Mouse (Mus musculus): ENCODE measurements around the gene Gm5108. TPM values are rescaled to one million over a fixed set of nuclear protein-coding genes. Genes with fewer than 3 reads are reported as not detected.

The Gm5108 gene
- total and polyA plus RNA-seq, 2 experiments from 2014 or later: not detected

DNA sequence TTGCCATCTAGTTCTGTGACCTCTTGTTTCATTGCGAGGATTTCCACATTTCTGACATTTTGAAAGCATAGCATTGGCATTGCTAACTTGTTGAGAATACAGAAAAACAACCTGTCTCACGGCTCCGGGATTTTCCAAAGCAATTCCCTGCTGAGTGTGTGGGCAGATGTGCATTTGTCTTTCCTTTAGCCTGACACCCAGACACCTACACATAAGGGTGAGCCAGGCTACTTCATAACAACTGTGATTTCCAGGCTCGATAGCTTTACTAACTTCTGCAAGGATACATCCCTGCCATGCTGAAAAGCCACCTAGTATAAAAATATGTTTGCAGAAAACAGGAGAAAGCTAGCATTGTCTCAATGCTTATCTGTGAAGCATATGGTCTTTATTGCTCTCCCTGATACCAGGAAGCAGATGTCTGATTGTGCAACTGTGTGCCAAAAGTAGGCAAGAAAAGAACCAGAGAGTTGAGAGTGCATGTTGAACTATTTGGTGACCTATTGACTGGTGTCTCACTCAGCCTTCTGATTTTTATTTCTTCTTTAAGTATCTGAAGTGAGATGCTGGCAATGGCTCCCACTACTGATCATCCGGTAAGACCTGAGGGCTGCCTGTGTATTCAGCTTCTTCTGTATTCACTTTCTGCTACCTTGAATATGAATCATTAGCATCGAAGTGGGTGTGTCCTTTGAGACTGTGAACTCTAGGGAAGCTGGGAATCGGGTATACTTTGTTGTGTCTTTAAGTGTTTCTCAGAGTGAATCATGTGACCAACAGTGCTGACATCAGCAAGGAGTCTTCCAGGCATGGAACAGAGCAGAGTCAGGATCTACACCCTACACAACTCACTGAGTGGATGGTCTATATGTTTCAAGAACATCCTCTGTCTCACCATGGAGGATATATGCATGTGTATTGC, 20.5 kb downstream of the Gm5108 start:
- ATAC-seq (ENCODE audit: insufficient read depth, low read depth) (no peak), DNase-seq (ENCODE audit: low spot score) (no peak)
- H3K36me3 ChIP-seq (replicated peaks; ENCODE audit: control insufficient read depth, insufficient read depth, low read length): no peaks in the 10 kb centered on the region
- no peak overlapping the region for H3K4me2 ChIP-seq (ENCODE audit: low read depth, low read length)
- H3K27ac ChIP-seq (ENCODE audit: low read depth): no peak overlapping the region
- no peaks in the 10 kb centered on the region for H3K9me3 ChIP-seq (replicated peaks; ENCODE audit: control insufficient read depth, low read length)
- H3K4me1 ChIP-seq (ENCODE audit: control insufficient read depth, insufficient read depth): no peaks in the 10 kb centered on the region
- no peak overlapping the region for H3K4me3 ChIP-seq (ENCODE audit: low read depth, low read length)
- H3K27me3 ChIP-seq (ENCODE audit: control insufficient read depth, insufficient read depth, low read length): no peaks in the 10 kb centered on the region
- H3K9ac ChIP-seq (replicated peaks; ENCODE audit: low read depth, low read length): no peak overlapping the region
- WGBS: 68% methylated on average over 7 of the region's 7 CpGs
- no peak for TF ChIP-seq CTCF (IDR thresholded peaks at IDR 0.05; ENCODE audit: low read depth)
- no peak for TF ChIP-seq EP300 (IDR thresholded peaks at IDR 0.05; ENCODE audit: low read depth)

DNA sequence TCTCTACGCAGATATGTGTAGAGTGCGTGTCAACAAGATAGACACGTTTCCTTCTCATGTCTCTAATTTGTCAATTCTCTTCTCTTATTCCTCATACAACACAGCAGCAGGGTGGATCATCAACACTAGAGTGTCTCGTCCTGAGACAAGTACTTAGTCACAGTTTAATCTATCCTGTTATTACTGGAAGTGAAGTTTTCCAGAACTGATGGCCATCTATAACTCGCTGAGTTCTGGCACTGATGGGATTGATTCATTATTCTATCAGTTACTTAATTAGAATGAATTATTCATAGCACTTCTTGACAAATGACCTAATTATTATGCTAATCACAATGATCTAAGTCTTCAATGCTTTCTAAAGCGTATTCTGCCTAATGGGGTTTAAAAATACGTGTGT, 28.1 kb downstream of the Gm5108 start:
- Histone ChIP-seq H3K9ac (replicated peaks; ENCODE audit: low read depth, low read length) (no peak overlapping the region), H3K9me3 (replicated peaks; ENCODE audit: control insufficient read depth, low read length) (no peaks in the 10 kb centered on the region), H3K4me2 (ENCODE audit: low read depth, low read length) (no peak overlapping the region), H3K36me3 (replicated peaks; ENCODE audit: control insufficient read depth, insufficient read depth, low read length) (no peaks in the 10 kb centered on the region), H3K4me1 (ENCODE audit: control insufficient read depth, insufficient read depth) (no peaks in the 10 kb centered on the region), H3K27ac (ENCODE audit: low read depth) (no peak overlapping the region), H3K4me3 (ENCODE audit: low read depth, low read length) (no peak overlapping the region), H3K27me3 (ENCODE audit: control insufficient read depth, insufficient read depth, low read length) (no peaks in the 10 kb centered on the region)
- TF ChIP-seq CTCF (IDR thresholded peaks at IDR 0.05; ENCODE audit: low read depth) (no peak), EP300 (IDR thresholded peaks at IDR 0.05; ENCODE audit: low read depth) (no peak)
- DNase-seq (ENCODE audit: low spot score) (no peak), ATAC-seq (ENCODE audit: insufficient read depth, low read depth) (no peak)
- 74% methylated on average over 7 of the region's 7 CpGs for WGBS

- DNase-seq (ENCODE audit: low spot score) (no peak), ATAC-seq (ENCODE audit: insufficient read depth, low read depth) (no peak)
- H3K9ac ChIP-seq (replicated peaks; ENCODE audit: low read depth, low read length): no peak overlapping the region
- H3K9me3 ChIP-seq (replicated peaks; ENCODE audit: control insufficient read depth, low read length): no peaks in the 10 kb centered on the region
- no peaks in the 10 kb centered on the region for H3K27me3 ChIP-seq (ENCODE audit: control insufficient read depth, insufficient read depth, low read length)
- no peak overlapping the region for H3K4me3 ChIP-seq (ENCODE audit: low read depth, low read length)
- TF ChIP-seq CTCF (IDR thresholded peaks at IDR 0.05; ENCODE audit: low read depth) (no peak), EP300 (IDR thresholded peaks at IDR 0.05; ENCODE audit: low read depth) (no peak)
- 46% methylated on average over 3 of the region's 3 CpGs for WGBS
- H3K4me2 ChIP-seq (ENCODE audit: low read depth, low read length): no peak overlapping the region
- H3K36me3 ChIP-seq (replicated peaks; ENCODE audit: control insufficient read depth, insufficient read depth, low read length): no peaks in the 10 kb centered on the region
- H3K4me1 ChIP-seq (ENCODE audit: control insufficient read depth, insufficient read depth): no peaks in the 10 kb centered on the region
- no peak overlapping the region for H3K27ac ChIP-seq (ENCODE audit: low read depth)
Observed at GRCm38 (mm10) chr5:67981946-67982526, 40.6 kb downstream of the Gm5108 start.

DNA sequence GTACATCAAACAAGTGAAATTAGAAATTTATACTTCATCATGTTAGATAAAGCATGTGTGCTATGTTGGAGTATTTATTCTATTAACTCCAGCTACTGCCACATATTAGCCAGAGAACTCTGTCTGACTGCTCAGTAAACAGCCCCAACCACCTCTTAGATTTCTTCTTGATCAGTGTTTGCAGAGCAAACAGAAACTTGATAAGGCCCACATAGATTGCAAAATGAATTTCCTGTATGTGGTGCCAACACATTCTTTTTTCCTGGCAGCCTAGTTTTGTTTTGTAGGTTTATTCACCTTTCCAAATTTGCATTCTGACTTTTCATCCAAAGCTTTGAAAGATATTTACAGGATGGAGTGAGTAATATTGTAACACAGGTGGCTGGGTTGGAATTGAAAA, 49.0 kb downstream of the Gm5108 start:
- H3K9ac ChIP-seq (replicated peaks; ENCODE audit: low read depth, low read length): no peak overlapping the region
- no peak for ATAC-seq (ENCODE audit: insufficient read depth, low read depth)
- no peak overlapping the region for H3K4me2 ChIP-seq (ENCODE audit: low read depth, low read length)
- H3K4me1 ChIP-seq (ENCODE audit: control insufficient read depth, insufficient read depth): no peaks in the 10 kb centered on the region
- no peak overlapping the region for H3K4me3 ChIP-seq (ENCODE audit: low read depth, low read length)
- no peaks in the 10 kb centered on the region for H3K36me3 ChIP-seq (replicated peaks; ENCODE audit: control insufficient read depth, insufficient read depth, low read length)
- H3K9me3 ChIP-seq (replicated peaks; ENCODE audit: control insufficient read depth, low read length): no peaks in the 10 kb centered on the region
- no peak overlapping the region for H3K27ac ChIP-seq (ENCODE audit: low read depth)
- H3K27me3 ChIP-seq (ENCODE audit: control insufficient read depth, insufficient read depth, low read length): no peaks in the 10 kb centered on the region
- no peak for TF ChIP-seq EP300 (IDR thresholded peaks at IDR 0.05; ENCODE audit: low read depth)
- no peak for TF ChIP-seq CTCF (IDR thresholded peaks at IDR 0.05; ENCODE audit: low read depth)
- DNase-seq (ENCODE audit: low spot score): no peak

DNA sequence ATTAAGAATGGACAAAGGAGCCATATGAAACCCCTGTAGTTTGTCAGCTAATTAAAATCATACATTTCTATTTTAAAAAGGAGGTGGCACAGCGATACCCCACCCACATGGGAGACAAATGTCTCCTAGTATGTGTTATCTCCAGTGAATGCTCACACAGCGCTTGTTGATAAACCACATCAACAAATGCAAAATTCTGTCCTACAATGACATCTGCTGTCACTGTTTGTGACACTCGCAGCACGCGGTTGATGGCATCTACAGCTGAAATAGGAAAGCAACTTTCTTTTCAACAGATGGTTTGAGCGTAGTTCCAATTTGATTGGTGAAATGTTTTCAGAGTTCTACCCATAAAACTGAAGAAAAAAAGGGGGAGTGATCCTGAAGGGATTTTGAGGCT, 61.1 kb downstream of the Gm5108 start:
- no peaks in the 10 kb centered on the region for H3K4me1 ChIP-seq (ENCODE audit: control insufficient read depth, insufficient read depth)
- 82% methylated on average over 6 of the region's 6 CpGs for WGBS
- ATAC-seq (ENCODE audit: insufficient read depth, low read depth) (no peak), DNase-seq (ENCODE audit: low spot score) (no peak)
- H3K9me3 ChIP-seq (replicated peaks; ENCODE audit: control insufficient read depth, low read length): 0 out of 2 replicates have a peak, but pooled peaks cover 4% of the 10 kb centered on the region
- TF ChIP-seq EP300 (IDR thresholded peaks at IDR 0.05; ENCODE audit: low read depth) (no peak), CTCF (IDR thresholded peaks at IDR 0.05; ENCODE audit: low read depth) (no peak)
- H3K4me3 ChIP-seq (ENCODE audit: low read depth, low read length): no peak overlapping the region
- no peak overlapping the region for H3K9ac ChIP-seq (replicated peaks; ENCODE audit: low read depth, low read length)
- no peaks in the 10 kb centered on the region for H3K36me3 ChIP-seq (replicated peaks; ENCODE audit: control insufficient read depth, insufficient read depth, low read length)
- no peak overlapping the region for H3K4me2 ChIP-seq (ENCODE audit: low read depth, low read length)
- H3K27me3 ChIP-seq (ENCODE audit: control insufficient read depth, insufficient read depth, low read length): no peaks in the 10 kb centered on the region
- H3K27ac ChIP-seq (ENCODE audit: low read depth): no peak overlapping the region
